ENCODE assay signal across 9 mouse cellular contexts in genomic region chr1:173802207-173802606, GRCm38 (mm10). TPM values are rescaled to one million over a fixed set of nuclear protein-coding genes. Genes with fewer than 3 reads are reported as not detected.
DNase-seq lines count a peak whose midpoint lies in the region; ATAC-seq and TF ChIP-seq lines count a peak whose summit lies in the region.
"Not testable (repeated sequence)": the region's sequence is repeated elsewhere in the genome, so short reads cannot be mapped to it uniquely, and the experiment has no call there.
"Had no signal": no experiment of that assay in that cellular context is flagged by ENCODE, and none has a peak within 500 bp of the region (broad histone marks: within the 10 kb centered on the region; RNA-seq: fewer than 3 reads in every experiment).

No protein-coding gene starts in this region.

- H3K36me3 ChIP-seq in heart, adult 2 months (ENCODE audit: control insufficient read depth, insufficient read depth, low read length); kidney, adult 2 months (ENCODE audit: control insufficient read depth, insufficient read depth, low read length); lung, postnatal 0 days (ENCODE audit: insufficient read depth, low read length); megakaryocyte, embryonic 14.5 days (replicated peaks; ENCODE audit: low read length); myocyte (ENCODE audit: control insufficient read depth, insufficient read depth): not testable (repeated sequence)

- not testable (repeated sequence) for TF ChIP-seq POLR2A in heart, adult 2 months (IDR thresholded peaks at IDR 0.05; ENCODE audit: insufficient read depth, low read depth, low read length); kidney, adult 2 months (IDR thresholded peaks at IDR 0.05; ENCODE audit: low read depth, low read length); myocyte (IDR thresholded peaks at IDR 0.05; ENCODE audit: insufficient read length, low read depth)

- H3K9me3 ChIP-seq in lung, postnatal 0 days (ENCODE audit: low read length); megakaryocyte, embryonic 14.5 days: not testable (repeated sequence)

- H3K9ac ChIP-seq in heart, adult 2 months (ENCODE audit: low read depth, low read length), result peak overlapping the region; percentile 57
- not testable (repeated sequence) for H3K9ac ChIP-seq in lung, postnatal 0 days (replicated peaks; ENCODE audit: low read depth)

- H3K27ac ChIP-seq in heart, adult 2 months, result peak overlapping the region; percentile 79
- H3K27ac ChIP-seq in kidney, adult 2 months (ENCODE audit: insufficient read depth, low read depth, low read length); lung, postnatal 0 days (ENCODE audit: low read length): not testable (repeated sequence)

- not testable (repeated sequence) for DNase-seq in heart, adult 2 months; kidney, adult 2 months; lung, postnatal 0 days (ENCODE audit: low spot score)

- H3K4me3 ChIP-seq in heart, adult 2 months, result peak overlapping the region; percentile 53
- peak overlapping the region; percentile 16; the same call in 1 of the 2 replicates for H3K4me3 ChIP-seq in kidney, adult 2 months (ENCODE audit: insufficient read depth, low read depth, low read length)
- H3K4me3 ChIP-seq in lung, postnatal 0 days (ENCODE audit: low read depth, low read length); myocyte: not testable (repeated sequence)
- peak overlapping the region; percentile 73 for H3K4me3 ChIP-seq in megakaryocyte, embryonic 14.5 days (replicated peaks)

- H3ac ChIP-seq in myocyte (ENCODE audit: control insufficient read depth, insufficient read length), result not testable (repeated sequence)

- not testable (repeated sequence) for TF ChIP-seq EP300 in heart, adult 2 months (IDR thresholded peaks at IDR 0.05; ENCODE audit: insufficient read depth, low read depth, low read length); lung, postnatal 0 days (IDR thresholded peaks at IDR 0.05)

- H3K4me2 ChIP-seq in lung, postnatal 0 days (replicated peaks; ENCODE audit: low read depth, low read length), result 0 out of 2 replicates have a peak overlapping the region, but pooled peaks have one; percentile 8
- H3K4me2 ChIP-seq in myocyte (ENCODE audit: low read depth), result peak overlapping the region; percentile 80

- peak; percentile 21 for ATAC-seq in CD4-positive, CD25-positive, alpha-beta regulatory T cell, adult 4 months
- ATAC-seq in activated CD4-positive, CD25-positive, alpha-beta regulatory T cell, adult 4 months, result peak; percentile 19
- peak; percentile 48; the same call in 1 of the 2 replicates for ATAC-seq in common myeloid progenitor, adult 5-6 weeks (replicated peaks; ENCODE audit: low read depth, poor library complexity, severe bottlenecking)
- ATAC-seq in lung, postnatal 0 days, result not testable (repeated sequence)

- intact Hi-C loops in heart, adult 2 months (cut with DNase I), result loop anchor here (2.0 kb wide), 1 partner anchor 77 kb away; no protein-coding TSS in a partner anchor

- WGBS in heart, adult 2 months, result 20% methylated on average over 3 of the region's 3 CpGs
- WGBS in kidney, adult 2 months, result 44% methylated on average over 3 of the region's 3 CpGs
- 46% methylated on average over 3 of the region's 3 CpGs for WGBS in lung, postnatal 0 days

- not testable (repeated sequence) for TF ChIP-seq CTCF in heart, adult 2 months (IDR thresholded peaks at IDR 0.05); kidney, adult 2 months (conservative IDR thresholded peaks at IDR 0.05; ENCODE audit: insufficient read depth, insufficient read length, low read depth, low read length); lung, postnatal 0 days (IDR thresholded peaks at IDR 0.05)

- H3K27me3 ChIP-seq in heart, adult 2 months (ENCODE audit: control insufficient read depth, insufficient read depth, low read length); kidney, adult 2 months (replicated peaks; ENCODE audit: control insufficient read depth, insufficient read depth, low read length); lung, postnatal 0 days (replicated peaks; ENCODE audit: insufficient read depth, low read length); megakaryocyte, embryonic 14.5 days (replicated peaks); myocyte (ENCODE audit: control insufficient read depth, insufficient read depth, insufficient read length): not testable (repeated sequence)

- H3K79me2 ChIP-seq in heart, adult 2 months (replicated peaks; ENCODE audit: control insufficient read depth, insufficient read depth, low read length); myocyte (ENCODE audit: control insufficient read depth, insufficient read depth): not testable (repeated sequence)

- not testable (repeated sequence) for H3K4me1 ChIP-seq in heart, adult 2 months (ENCODE audit: control insufficient read depth, insufficient read depth, low read length); kidney, adult 2 months (ENCODE audit: control insufficient read depth, insufficient read depth, low read length); lung, postnatal 0 days (ENCODE audit: insufficient read depth, low read depth, low read length); megakaryocyte, embryonic 14.5 days

RNA-seq across cellular contexts. Expression of gene Ifi204, which starts 35.5 kb away (rescaled TPM):
- polyA plus RNA-seq in CD4-positive, CD25-positive, alpha-beta regulatory T cell, adult 4 months (2017; shearing (Covaris generic)), result 1 to 10 TPM in 1 of 2 experiments, not detected in 1; 1.1 TPM
- 1 to 10 TPM; 1.0 to 1.1 TPM for polyA plus RNA-seq in activated CD4-positive, CD25-positive, alpha-beta regulatory T cell, adult 4 months (2017; shearing (Covaris generic))
- total RNA-seq in common myeloid progenitor, adult 5-6 weeks (2017), result 2.2 and 3.2 TPM in 2 replicates
- 1 to 10 TPM; 2.1 to 2.4 TPM for total RNA-seq in heart, adult 2 months (2021)
- 0.66 and 1.9 TPM in 2 replicates for polyA plus RNA-seq in heart, adult 2 months (2012; rRNA removed)
- polyA plus RNA-seq in kidney, adult 2 months (2012; rRNA removed), result 0.75 and 1.0 TPM in 2 replicates
- polyA plus RNA-seq in lung, postnatal 0 days (2015; fragmentation: Nextera tagmentation; extraction: Ambion mirVana), result 1.5 and 1.9 TPM in 2 replicates
- 0.43 TPM in 1 of 2 replicates, not detected in the other for polyA plus RNA-seq in megakaryocyte, embryonic 14.5 days (2012; ENCODE audit: insufficient read depth, low replicate concordance)
- 5.2 TPM for polyA plus RNA-seq in myocyte (2012; fragmentation: generic; extraction: Trizol)
- total RNA-seq: MEL had no signal
